Mouse (Mus musculus): ENCODE results near the gene Tenm4.

Gene Tenm4

DNA sequence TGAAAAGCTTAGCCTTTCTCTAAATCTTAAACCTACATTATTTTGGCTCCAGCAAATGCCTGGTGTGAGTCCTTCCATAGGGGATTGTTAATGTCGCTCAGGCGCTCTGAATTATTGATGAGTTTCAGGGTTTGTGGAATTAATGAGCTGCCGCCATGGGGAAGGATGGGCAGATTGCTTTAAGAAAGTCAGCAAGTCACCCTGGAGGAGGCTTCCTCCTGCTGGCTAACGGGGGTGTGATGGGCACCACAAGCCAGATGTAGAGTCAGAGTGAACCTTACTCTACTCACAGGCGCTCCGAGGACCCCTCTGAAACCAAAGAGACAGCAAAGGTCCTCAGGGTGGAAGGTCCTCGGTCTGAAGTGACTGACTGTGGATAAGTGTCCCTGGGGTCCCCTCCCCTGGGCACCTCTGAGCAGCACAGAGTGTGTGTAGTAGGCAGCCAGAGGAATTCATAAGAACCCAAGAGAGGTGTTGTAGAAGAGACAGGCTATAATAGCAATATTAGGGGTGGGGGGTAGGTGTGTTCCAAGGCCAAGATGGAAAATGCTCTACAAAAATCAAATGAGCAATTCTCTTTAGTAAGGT is 637.1 kb downstream of the Tenm4 start:
- DNase-seq (ENCODE audit: low spot score) = no peak

DNA sequence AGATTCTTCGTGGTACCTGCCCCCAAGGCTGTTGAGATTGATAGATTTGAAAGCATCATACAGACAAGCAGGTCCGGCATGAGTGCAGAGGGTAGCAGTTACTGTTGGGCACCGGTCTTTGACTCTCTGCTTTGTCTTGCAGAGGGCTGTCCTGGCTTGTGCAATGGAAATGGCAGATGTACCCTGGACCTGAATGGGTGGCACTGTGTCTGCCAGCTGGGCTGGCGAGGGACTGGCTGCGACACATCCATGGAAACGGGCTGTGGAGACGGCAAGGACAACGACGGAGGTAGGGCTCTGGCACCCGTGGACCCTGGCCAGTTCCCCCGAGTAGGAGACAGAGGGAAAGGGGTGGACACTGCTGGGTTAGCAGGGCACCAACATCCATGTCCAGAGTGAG is 640.6 kb downstream of the Tenm4 start:
- DNase-seq (ENCODE audit: low spot score) = no peak

DNA sequence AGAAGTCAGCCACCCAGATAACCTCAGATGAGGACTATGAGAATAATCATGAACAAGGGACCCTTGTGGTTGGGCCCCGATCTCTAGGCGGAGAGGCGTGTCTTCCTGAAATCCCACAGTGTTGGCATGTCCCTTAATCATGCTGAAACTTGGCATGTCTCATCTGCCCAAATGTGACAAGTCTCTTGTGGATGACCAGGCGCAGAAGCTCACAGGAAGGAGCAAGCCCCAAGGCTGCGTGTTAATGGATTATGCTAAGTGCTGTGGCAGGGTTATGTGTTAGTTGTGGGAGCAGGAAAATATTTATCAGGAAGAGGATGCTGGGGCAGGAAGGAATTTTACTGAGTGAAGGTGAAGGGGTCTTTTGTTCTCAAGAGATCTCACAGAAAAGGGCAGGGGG is 642.0 kb downstream of the Tenm4 start:
- no peak for DNase-seq (ENCODE audit: low spot score)

DNA sequence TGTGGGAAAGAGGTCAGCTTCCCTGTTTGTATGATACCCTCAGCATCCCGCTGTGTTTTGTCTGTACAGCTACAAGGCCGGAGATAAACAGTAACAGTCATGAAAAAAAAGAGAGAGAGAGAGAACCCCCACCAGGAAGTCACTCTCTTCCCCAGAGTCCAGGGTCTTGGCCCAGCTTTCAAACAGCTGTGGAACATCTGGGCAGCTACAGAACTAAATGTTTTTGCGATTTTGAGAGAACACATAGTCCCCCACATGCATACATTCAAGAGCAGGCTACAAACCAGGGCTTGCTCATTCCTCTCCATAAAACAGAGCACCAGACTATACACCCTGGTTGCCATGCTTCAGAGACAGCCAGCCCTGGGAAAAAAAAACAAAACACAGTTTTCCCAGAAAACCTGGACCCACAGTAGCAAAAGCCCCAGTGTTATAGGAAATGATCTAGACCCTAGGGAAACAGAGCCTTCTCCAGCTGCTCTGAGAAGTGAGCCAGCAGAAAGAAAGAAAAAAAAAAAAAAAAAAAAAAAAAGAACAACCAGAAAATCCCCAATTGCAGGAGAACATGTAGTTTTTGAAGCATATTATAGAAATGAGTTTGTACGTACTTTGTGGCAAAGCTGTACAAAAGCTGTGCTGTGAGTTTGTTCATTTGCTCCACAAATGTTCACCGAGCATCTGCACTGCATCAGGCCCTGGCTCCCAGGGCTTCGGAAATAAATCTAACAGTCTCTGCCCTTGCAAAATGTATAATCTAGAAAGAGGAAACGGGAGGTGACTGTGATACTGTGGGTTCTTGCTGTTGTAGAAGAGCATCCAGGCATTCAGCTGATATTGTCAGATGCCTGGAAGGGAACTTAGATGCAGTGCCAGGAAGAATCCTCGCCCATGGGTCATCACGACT is 642.7 kb downstream of the Tenm4 start:
- DNase-seq (ENCODE audit: low spot score) = peak; percentile 62

DNA sequence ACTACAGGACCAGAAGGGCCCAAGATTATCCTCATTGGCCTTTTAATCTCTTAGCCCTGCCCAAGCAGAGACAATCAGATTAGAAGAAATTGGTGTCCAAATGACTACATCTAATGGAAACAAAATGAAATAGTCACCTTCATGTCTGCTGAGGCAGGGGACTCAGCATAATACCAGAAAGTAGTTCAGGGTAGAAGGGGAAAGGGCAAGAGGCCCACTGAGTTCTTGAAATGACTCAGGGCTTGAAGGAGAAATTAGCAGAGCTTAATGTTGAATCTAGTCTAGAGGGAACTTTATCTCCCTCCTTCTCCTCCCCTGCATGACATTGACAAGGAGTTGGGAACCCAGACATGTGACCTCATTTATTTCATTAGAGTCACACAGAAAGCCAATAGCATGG is 643.5 kb downstream of the Tenm4 start:
- DNase-seq (ENCODE audit: low spot score) = no peak

DNA sequence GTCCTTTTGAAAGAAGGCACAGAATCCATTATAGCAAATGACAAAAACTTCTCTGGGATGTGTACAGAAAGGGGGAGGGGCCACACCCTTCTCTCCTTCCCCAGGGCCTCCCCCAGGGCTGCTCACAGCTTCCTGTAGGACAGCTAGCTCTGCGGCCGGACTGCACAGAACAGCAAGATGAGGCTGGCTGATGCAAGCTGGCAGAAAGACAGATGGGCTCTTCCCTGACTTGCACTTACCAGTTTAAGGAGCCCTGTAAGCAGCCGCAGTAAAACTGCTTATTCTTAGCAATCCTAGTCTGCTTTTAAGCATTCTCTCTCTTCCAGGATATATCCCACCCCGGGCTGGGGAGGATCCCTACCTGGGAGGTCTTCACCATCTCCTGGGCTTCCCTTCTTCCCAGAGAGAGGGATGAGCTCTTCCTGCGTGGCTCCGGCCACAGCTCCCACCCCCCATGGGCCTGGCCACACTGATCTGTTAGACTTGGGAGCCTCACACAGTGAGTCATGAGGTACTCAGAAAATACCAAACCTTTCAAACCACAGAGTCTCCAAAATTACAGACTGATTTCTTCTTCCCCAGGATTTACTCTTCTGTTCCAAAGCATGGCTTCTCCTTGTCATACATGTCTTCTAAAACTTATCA is 646.1 kb downstream of the Tenm4 start:
- peak; percentile 28 for DNase-seq (ENCODE audit: low spot score)

DNA sequence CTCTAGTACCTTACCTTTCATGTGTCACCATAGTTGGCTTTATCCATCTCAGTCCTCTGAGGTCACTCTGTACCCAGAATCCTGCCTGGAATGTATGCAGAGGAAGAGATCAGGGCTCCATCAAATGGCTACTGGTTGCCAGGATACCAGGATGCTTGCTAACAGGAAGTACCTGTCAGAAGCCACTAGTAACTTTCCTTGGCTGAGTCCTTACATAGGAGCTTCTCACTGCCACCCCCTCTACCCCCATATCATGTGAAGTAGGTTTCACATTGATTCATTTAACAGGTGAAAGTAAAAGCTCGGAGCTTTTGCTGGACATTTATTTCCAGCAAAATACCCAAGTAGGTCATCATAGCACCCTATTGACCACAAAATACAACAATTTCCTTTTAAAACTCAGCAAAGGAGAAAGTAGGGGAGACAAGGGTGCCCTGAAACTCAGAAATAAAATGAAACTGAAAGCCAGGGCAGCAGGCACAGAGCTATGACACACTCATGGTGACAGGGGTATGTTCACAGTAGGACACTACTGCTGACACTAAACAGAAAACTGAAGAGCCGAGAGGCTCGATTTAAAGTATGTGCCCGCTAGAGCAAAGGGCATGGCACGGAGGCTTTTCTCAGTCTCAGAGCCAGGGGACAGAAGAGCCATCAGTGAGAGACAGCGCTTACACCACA is 647.3 kb downstream of the Tenm4 start:
- DNase-seq (ENCODE audit: low spot score) = no peak

DNA sequence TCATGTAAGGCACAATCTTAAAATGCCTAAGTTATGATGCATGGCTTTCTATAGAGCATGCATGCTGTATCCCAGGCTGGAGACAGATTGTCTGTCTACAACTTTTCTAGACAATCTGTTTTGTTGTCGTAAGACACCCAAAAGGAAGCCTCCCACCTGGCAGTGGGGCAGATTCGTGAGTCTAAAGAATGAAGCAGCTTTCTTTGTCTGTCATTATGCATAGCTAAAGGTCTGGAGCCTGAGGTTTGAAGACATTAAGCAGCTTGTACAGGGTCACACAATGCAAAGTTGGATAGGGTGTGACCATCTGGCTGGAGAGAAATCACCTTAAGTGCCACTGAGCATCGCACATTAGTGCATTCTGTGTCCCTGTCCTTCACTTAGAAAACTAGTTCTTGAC is 648.5 kb downstream of the Tenm4 start:
- DNase-seq (ENCODE audit: low spot score) = no peak

DNA sequence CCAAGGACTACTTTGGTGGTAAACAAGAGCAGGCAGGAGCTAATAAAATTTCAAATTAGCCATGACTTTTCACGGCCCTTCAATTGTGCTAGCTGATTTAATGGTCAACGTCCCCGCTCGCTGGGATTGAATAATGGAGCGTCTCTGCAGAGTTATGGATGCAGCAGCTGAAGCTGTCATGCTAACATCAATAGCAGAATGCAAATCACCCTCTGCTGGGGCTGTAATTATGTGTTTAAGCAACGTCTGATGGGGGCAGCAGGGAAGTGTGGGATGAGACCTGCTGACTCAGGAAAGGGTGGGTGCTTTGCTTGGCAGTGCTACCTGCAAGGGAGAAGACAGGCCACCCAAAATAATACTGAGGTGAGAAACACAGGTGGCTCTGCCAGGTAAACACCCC is 649.3 kb downstream of the Tenm4 start:
- no peak for DNase-seq (ENCODE audit: low spot score)

DNA sequence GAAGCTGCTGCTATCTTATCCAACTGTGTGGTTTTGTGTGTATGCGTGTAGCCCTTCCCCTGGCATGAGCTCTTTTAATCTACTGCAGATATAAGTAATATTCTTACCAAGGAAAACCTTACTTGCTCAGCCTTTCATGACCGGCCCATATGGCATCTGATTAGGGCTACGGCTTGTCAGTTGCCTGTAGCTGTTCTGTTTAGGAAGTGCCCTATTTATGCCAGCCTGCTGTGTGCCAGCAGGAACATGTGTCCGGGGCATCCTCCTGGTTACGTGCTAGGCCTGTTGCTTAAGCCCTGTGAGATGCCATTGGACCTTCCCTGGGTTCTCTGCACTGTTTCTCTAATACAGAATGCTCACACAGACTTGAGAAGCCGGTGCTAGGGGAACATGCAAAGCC is 655.1 kb downstream of the Tenm4 start:
- DNase-seq (ENCODE audit: low spot score) = no peak

DNA sequence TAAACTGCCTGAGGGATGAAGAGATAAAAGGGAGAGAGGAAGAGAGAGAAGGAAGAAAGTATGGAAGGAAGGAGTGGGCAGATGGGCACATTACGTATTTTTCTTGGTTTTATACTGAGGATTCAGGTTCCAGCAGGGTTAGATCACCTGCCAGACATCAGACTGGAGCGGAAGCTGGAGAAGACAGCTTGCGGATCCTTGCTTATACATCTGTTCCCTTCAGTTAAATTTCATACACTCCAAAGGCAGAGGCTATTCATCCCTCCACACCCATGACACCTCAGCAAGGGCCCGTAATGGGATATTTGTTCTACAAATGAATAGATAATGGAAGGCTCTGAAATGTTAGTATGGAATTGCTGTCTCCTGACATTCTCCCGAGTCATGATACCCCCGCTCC is 655.6 kb downstream of the Tenm4 start:
- DNase-seq (ENCODE audit: low spot score) = no peak

DNA sequence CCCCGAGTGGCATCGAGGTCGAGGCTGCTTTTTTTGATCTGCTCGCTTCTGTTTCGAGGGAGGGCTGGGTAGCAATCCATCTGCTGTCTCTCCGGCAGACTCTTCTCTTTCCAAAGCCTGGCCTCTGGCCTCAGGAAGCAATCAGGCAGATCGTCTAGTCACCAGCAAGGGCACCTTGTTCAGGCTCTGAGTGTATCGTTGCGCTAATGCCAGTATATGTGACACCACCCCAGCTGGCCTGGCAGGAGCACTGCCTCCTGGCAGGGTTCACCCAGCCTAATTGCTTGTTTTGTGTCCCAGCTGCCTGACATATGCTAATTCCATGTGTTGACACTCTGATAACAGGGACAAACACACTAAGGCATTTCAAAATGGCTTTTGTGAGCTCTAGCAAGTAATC is 661.5 kb downstream of the Tenm4 start:
- no peak for DNase-seq (ENCODE audit: low spot score)

DNA sequence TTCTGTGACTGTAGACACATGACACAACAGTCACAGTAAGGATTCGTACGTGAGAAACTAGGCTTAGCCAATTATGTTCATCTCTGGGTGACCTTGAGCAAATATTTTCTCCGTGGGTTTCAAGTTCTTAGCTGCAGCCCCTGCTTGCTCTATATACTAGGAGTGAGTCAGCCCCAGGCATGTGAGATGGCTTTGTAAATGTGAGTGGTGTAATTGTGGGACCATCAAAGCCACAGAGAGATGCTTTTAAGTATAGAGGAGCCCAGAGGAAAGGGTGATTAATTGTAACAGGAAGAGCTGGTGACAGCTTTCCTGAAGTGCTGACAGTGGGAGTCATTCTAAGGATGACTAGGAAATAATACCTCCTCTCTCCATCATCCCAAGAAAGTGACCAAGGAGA is 662.0 kb downstream of the Tenm4 start:
- no peak for DNase-seq (ENCODE audit: low spot score)

DNA sequence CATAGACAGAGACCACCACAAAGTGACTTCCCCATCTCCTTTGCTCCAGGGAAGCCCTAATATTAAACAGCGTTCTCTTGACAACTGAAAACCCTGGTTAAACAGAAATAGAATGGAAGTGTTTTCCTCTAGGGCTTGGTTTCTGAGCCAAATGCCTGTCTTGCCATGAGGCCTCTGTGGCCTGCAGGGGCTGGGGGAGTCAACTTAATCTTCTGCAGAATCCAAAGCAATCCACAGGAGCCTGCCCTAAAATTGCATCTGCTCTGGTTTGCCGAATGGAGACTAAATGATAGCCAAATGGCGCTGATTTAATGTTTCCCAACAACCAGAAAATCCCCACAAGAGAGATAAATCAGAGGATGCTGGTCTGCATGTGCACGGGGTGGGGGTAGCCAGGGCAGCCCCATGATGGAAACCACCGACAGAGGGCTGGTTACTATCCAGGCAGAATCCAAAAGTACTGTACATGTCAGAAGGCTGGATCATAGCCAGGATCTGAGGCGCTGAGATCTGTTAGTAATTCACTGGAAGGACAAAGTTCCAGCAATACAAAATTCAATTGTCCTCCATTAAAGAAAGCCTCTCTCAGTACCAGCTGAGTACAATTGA is 663.7 kb downstream of the Tenm4 start:
- peak; percentile 27 for DNase-seq (ENCODE audit: low spot score)

DNA sequence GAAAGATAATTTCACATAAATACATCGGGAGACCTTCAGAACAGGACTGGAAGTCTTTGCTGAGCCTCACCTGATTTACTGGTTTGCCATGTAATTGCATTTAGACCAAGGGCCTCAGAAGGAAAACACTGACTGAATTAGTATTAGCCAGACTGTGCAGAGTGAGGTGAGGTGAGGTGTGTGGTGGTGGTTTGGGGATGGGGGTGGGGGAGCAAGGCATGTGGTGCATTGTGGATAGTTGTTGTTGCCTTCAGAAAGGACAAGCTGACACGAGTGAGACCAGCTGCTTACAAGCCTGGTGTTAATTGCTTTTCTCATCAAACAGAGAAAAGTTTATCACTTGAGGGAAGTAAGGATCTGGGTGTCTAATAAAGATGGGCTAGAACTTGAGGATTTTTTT is 664.3 kb downstream of the Tenm4 start:
- DNase-seq (ENCODE audit: low spot score) = no peak

DNA sequence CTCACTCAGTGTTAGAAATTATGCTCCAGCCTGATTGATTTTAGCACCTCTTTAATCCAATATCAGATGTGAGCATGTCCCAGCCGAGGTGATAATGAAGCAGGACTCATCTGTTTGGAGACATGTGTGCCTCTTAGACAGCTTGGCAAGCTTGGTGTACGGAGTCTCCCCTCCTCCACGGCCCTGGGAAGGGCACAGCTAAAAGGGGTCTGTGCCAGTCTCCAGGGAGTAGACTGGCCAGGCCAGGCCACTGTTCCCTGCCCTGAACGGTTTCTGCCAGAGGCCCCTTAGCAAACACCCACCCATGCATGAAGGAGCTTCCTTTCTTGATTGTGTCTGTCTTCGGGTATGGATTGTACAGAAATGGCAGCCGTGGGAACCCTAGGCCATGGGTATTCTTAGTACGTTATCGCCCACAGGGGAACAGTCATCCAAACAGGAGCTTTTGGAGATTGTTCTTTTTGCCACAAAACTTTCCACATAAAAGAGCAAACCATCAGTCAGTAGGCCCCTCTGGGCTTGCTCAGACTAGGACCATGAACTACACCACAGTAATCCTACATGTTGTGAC is 667.3 kb downstream of the Tenm4 start:
- DNase-seq (ENCODE audit: low spot score) = no peak

DNA sequence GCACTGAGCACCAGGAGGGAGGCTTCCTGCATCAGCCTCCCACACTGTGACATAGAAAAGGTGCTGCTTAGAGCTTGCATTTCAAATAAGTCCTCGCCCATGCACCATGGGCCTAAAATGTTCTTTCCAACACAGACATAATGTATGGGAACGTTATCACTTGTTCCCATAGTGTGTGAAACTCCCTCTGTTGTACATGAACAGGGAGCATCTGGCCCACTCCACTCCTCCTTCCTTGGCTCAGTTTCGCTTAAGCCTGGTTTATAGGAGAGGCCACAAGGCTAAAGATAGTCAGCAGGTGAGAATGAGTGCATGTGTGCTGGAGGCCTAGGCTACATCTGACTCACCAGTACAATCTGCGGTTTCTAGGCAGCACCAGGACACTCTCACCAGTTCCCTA is 667.9 kb downstream of the Tenm4 start:
- DNase-seq (ENCODE audit: low spot score) = no peak

DNA sequence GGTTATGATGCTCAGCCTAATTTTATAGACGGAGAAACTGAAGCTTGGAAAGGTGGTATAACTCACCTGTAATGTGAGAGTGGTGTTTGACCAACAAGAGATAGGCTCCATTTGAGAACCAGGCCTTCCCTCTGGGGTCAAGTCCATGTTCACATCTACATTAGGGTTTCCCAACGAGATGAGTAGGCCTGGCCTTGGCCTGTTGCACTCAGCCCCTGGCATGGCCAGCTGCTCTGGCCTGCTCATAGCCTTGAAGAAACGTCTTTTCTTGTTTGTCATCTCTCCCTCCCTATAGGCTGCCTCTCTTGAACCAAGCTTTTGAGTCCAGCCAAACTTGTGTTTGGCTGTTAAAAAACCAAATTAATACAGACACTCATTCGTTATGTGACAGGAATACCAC is 668.5 kb downstream of the Tenm4 start:
- DNase-seq (ENCODE audit: low spot score) = no peak

DNA sequence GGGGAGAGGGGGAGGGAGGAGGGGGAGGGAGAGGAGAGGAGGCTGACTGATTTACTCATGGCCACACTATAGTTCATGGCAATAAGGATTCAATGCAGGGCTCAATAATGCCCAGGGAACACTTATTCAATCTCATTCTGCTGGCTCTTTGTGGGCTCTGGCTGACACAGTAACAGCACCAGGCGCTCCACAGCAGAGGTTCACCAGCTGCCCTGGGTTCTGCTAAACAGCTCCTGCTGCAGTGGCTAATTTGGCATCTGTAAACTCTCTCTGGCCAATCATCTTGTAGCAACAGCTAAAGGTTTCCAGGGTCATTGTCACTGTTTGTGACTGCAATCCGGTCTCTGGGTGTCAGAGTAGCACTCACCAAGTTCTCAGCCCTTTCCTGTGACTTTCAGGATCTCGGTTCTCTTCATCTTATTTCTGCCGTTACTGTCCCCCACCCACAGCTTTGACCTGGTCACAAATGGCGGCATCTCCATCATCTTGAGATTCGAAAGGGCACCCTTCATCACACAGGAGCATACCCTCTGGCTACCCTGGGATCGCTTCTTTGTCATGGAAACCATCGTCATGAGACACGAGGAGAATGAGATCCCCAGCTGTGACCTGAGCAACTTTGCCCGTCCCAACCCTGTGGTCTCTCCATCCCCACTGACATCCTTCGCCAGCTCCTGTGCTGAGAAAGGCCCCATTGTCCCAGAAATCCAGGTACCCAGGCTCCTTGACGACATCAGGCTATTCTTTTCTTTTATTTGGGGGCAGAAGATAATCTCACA is 671.6 kb downstream of the Tenm4 start:
- DNase-seq (ENCODE audit: low spot score) = no peak

DNA sequence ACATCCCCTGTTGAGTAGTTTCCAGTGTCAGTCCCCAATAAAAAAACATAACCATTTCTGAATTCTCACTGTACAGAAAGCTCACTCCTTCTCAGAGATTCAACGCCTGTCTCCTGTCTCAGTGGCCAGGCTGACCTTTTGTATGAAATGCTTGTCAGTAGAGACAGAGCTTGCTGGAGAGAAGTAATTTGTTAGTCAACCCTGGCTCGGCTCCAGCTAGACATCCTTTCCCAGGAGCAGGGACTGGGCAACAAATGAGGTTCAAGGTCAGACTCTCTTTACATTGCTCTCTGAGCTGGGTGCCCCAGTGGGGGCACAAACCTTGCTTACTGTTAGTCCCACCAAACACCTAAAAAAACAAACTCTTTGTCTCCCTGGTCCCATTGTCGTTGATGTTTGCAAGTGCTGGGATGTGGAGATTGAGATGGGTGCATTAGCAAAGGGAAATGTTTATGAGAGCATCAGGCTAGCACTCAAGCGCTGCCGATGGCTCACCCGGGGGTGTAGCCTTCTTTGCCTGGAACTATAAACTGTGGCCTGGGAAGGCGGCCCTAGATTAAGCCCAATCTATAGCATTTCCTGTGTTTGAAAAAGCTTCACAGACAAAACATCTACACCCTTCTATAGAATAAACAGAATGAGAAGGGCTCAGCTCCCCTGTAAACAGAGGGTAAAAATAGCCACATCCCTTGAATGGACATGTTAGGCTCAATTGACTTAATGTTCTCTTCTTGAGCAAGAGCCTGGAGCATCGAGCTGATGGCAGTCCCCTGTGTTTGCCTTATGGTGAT is 673.3 kb downstream of the Tenm4 start:
- DNase-seq (ENCODE audit: low spot score) = no peak
